Mouse (Mus musculus): ENCODE data around the gene Ptprd.
A peak's percentile ranks its signal among the peaks of the same experiment; 100 is the strongest.

Ptprd gene

GRCm38 (mm10) chr4:78211529-78212494, at the start of gene Ptprd:
Gene Ptprd (minus strand): TSS chr4:78211961.
- peak; percentile 26 for DNase-seq (ENCODE audit: low read depth, low spot score)

- DNase-seq (ENCODE audit: low read depth, low spot score) = no peak
Measured at GRCm38 (mm10) chr4:78235820-78236219, 24.1 kb upstream of the Ptprd start.

DNA sequence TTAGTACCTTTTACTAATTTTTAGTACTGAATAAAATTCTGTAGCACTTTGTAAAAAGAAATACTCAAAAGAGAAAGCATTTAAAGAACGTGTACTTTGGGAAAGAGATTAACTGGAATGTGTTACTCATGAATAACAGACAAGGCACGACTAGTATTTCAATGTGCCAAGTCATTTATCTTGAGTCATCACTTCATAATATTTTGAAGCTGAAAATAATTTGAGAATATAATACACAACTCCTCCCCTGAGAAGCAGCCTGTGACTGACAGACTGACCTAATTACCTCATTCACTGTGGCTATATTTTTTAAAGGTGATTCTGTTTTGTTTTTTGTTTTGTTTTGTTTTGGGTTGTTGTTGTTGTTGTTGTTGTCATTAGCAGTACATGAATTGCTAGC, 23.6 kb upstream of the Ptprd start:
- no peak for DNase-seq (ENCODE audit: low read depth, low spot score)

DNA sequence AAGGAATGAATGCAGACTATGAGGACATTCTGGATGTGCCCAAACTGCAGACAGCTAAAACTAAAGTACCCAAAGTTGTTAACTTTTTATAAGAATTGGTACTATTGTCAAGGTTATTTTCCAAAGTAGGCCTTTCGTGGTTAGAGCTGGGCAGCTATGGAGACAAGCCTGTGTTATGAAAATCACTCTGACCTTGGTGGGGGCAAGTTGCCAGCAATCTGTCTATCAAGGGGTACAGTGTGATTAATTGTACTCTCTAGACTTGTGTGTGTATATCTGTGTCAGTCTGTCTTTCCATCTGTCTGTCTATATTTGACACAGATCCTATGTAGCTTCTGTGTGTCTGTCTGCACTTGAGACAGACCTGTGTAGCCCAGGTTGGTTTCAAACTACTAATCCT, 22.9 kb upstream of the Ptprd start:
- DNase-seq (ENCODE audit: low read depth, low spot score) = no peak

DNA sequence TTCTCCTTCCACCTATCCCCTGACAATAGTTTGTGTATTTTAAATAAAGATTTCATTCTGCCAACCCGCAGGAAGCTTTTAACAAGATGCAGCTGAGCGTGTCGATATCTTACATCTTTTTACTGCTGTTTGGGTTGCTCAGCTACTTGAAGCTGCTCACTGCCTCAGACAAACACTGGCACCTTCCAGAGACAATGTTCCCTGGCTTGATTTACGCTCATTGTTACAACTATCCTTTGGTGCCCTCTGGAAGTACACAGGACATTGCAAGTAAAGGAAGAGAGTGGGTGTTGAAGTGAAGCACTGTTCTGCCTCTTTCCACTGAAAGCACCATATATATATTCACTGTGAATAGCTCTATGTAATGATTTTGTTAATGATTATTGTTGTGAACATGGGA, 2.2 kb upstream of the Ptprd start:
- no peak for DNase-seq (ENCODE audit: low read depth, low spot score)

GRCm38 (mm10) chr4:78212941-78213340, 1.2 kb upstream of the Ptprd start:
- no peak for DNase-seq (ENCODE audit: low read depth, low spot score)

DNA sequence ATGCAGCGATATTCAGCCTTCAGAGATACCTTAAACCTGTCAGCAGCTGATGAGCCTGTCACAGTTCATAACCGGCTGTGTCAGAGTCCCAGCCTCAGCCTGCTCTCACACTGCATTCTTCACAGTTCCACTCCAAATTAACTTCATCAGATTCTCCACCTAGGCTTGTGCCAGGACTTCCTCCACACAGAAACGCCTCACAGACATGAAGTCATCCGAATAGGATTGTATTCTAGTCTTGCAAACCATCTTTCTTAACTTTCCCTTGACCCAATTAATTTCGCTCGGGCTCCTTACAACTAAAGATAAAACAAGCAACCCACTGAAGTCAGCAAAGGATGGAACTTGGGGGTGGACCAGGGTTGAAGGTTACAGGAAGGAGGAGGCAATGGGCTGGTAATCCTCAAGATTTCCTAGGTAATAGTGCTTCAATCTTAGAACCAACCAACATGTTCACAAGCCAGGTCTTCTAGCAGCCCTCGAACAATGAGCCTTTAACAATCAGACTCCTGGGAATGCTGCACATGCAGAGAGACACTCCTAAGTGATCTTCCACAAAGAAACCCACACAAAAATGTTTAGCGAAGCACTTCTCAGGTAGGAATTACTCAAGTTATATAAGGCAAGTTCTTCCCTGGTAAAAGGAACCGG, 758 bp downstream of the Ptprd start:
- DNase-seq (ENCODE audit: low read depth, low spot score) = no peak

GRCm38 (mm10) chr4:78205018-78205417, 6.7 kb downstream of the Ptprd start:
- no peak for DNase-seq (ENCODE audit: low read depth, low spot score)

DNA sequence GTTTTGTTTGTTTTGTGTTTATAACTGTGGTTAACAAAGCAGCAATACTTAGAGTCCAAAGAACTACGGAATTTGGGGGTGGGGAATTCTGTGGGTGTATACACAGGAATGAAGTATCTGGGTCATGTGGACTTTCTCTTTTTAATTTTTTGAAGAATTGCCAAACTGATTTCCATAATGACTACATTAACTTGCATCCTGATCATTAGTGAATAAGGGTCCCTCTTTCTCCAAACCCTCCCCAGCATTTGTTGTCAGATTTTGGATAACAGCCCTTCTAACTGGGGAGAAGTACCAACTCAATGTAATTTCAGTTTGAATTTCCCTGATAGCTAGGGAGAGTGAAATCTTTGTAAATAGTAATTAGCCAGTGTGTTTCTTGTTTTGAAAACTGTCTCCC, 43.3 kb downstream of the Ptprd start:
- DNase-seq (ENCODE audit: low read depth, low spot score) = no peak

GRCm38 (mm10) chr4:78160451-78160850, 51.3 kb downstream of the Ptprd start:
- no peak for DNase-seq (ENCODE audit: low read depth, low spot score)

GRCm38 (mm10) chr4:78150561-78150960, 61.2 kb downstream of the Ptprd start:
- DNase-seq (ENCODE audit: low read depth, low spot score) = no peak

DNA sequence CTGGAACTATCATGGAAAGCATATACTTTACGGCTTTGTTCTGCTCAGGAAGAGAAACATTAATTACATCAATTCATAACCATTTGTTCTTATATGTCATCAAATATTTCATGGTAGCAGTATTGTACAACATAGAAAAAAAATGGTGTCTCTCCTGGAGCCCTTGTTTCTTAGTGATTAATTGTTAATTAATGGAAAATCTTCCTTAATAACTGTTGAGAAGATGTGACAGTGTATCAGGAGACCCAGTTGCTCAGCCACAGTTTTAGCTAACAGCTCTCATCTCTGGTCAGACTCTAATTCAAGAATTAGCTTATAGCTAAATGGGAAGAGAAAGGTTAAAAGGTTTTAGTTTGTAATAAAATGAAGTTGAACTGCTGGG, 69.0 kb downstream of the Ptprd start:
- no peak for DNase-seq (ENCODE audit: low read depth, low spot score)

GRCm38 (mm10) chr4:78142088-78142766, 69.5 kb downstream of the Ptprd start:
- DNase-seq (ENCODE audit: low read depth, low spot score) = no peak

DNA sequence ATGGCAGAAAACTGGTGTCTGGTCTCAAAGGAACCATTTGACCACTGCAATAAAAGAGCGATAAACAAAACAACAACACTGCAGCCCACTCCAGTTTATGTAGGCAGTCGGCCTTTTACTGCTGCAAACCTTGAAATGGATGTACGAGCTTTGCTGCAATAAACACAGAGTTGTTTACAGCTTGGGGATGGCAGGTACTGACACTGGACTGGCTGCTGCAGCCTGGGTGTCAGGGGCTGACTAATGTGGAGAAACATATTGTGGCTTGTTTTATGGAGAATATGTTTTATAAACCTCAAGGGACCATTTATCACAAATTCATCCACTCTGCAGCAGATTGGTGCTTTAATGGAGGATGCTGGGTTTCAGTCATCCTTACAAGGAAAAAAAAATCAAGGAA, 100.9 kb downstream of the Ptprd start:
- DNase-seq (ENCODE audit: low read depth, low spot score) = no peak

- no peak for DNase-seq (ENCODE audit: low read depth, low spot score)
Measured at GRCm38 (mm10) chr4:78097526-78097925, 114.2 kb downstream of the Ptprd start.

DNA sequence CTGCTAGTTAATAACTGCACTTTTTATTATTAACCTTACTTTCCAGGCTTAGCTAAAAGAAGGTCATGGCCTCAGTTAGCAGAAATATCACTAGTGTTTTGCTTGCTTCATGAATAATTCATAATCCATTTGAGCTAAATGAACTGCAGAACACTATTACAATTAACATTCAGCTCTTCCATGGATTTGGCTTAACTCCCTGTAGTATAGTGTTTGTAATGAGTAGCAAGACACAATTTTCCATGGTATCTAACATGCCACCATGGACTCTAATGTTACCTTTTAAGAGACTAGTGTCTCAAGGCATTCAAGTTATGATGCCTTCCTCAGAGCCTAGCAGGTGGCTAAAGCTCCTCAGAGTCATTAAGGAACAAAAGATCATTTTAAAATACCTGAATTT, 129.0 kb downstream of the Ptprd start:
- no peak for DNase-seq (ENCODE audit: low read depth, low spot score)

DNA sequence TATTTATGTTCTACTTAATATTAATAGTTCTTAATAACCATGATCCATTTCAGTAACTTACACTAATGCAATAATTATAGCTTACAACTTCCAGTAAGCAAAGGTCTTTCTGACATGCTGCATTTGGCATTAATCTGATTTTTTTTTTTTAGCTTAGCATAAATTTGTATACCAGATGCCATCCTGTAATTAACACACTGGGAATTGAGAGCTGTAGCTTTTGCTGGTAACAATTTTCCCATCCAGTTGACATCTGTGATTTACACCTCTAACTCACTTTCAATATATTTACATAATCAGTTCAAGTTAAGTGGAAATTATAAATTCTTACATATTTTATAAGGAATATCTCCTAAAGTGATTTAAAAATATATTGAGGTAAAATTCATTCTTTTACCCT, 134.3 kb downstream of the Ptprd start:
- no peak for DNase-seq (ENCODE audit: low read depth, low spot score)

GRCm38 (mm10) chr4:78077087-78077486, 134.7 kb downstream of the Ptprd start:
- no peak for DNase-seq (ENCODE audit: low read depth, low spot score)

GRCm38 (mm10) chr4:78038401-78038800, 173.4 kb downstream of the Ptprd start:
- DNase-seq (ENCODE audit: low read depth, low spot score) = no peak

DNA sequence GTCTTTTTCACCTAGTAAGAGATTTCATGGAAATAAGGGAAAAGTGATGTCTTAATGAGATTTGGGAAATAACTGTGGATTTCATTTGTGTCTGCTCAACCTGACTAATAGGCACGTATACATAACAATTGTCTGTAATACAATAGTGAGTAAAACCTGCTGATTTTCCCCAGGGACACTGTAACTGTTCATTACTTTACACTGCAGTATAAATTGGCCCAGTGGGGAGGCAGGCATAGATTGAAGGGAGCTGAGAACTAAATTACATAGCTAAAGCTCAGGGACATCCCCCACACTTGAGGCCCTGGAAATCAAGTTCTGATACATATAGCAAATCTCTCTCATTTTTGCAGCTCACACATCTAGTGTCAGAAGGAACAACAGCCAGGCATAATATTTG, 209.7 kb downstream of the Ptprd start:
- no peak for DNase-seq (ENCODE audit: low read depth, low spot score)

DNA sequence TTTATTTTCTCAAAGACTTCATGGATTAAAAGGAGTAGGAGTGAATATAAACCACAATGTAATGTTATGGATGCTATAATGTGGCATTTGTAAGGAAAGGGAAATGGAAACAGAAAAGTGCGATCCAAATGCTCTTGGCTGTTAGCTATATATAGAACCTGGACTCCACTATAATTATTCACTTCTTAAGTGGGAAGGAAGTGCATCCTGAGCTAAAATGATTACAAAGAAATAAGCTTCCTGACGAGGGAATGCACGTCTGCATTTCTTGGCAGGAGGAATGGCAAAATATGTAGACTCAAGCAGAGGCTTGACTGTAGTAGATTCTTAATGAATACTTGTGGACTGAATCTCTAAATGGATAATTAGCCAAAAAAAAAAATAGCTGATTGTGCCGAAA, 219.1 kb downstream of the Ptprd start:
- no peak for DNase-seq (ENCODE audit: low read depth, low spot score)

GRCm38 (mm10) chr4:77982094-77982493, 229.7 kb downstream of the Ptprd start:
- DNase-seq (ENCODE audit: low read depth, low spot score) = no peak
